ENCODE assay signal across 8 mouse cellular contexts in the genomic region with DNA sequence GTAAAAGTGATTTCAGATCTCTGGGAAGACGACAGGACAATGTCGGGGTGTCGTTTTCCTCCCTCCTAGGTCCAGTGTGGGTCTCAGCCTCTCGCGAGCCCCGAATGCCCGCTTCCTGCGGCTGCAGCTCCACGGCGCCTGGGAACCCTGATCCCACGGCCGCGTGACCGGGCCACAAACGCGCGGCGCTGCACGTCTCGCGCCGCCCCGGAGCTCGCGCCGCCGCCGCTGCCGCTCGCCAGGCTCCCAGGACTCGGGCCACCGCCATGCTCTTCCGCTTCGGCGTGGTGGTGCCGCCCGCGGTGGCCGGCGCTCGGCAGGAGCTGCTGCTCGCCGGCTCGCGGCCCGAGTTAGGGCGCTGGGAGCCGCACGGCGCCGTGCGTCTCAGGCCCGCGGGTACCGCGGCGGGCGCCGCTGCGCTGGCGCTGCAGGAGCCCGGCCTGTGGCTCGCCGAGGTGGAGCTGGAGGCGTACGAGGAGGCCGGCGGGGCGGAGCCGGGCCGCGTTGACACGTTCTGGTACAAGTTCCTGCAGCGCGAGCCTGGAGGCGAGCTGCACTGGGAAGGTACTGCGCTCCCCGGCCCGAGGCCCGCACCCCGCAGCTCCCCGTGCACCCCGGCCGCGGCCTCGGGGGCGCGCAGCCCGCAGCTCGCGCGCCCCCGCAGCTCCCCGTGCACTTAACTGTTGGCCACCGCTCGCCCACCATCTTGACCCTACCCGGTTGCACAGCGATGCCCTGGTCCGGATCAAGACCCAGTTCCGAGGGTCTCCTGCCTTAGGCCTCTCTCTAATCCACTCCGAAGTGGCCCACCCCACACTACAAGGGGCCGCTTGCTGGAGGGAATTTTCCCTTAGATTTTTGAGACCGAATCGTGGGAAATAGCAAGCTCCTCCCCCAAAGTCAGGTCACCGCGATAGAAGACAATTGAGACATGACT. TPM values are rescaled to one million over a fixed set of nuclear protein-coding genes. Genes with fewer than 3 reads are reported as not detected.
DNase-seq lines count a peak whose midpoint lies in the region; ATAC-seq lines count a peak whose summit lies in the region.

TSS of gene Epm2a (plus strand) at position 200 of the 937 bp plus-strand sequence.

- H3K27ac ChIP-seq in hindbrain, embryonic 13.5 days, result peak within 1 kb of the TSS; percentile 98

- under 1% methylated on average over 82 of the region's 106 CpGs for WGBS in hindbrain, embryonic 13.5 days

- peak within 1 kb of the TSS; percentile 70 for H3K4me3 ChIP-seq in hindbrain, embryonic 13.5 days

- H3K4me2 ChIP-seq in hindbrain, embryonic 13.5 days, result peak within 1 kb of the TSS; percentile 69

- DNase-seq in NIH3T3 (ENCODE audit: low read depth), result peak; percentile 91
- DNase-seq in cerebellum, postnatal 14 days, result peak; percentile 72 to 81
- DNase-seq in frontal cortex, postnatal 14 days (ENCODE audit: low spot score in 2 of 2), result peak; percentile 54 to 61
- peak; percentile 61 to 73 for DNase-seq in layer of hippocampus, postnatal 25 days (ENCODE audit: extremely low spot score in 1 of 2, low spot score in 1 of 2)
- peak; percentile 86 for DNase-seq in lung, postnatal 25 days (ENCODE audit: low spot score)
- DNase-seq in retina, adult 2 months (ENCODE audit: low read depth, low spot score), result peak; percentile 42
- peak; percentile 70 for DNase-seq in thymus, postnatal 25 days

- peak within 1 kb of the TSS; percentile 92 for H3K9ac ChIP-seq in hindbrain, embryonic 13.5 days

- ATAC-seq in hindbrain, embryonic 13.5 days (ENCODE audit: low FRiP score), result peak; percentile 98

- H3K36me3 ChIP-seq in hindbrain, embryonic 13.5 days, result no peaks in the 10 kb centered on the region

- peaks cover 12% of the 10 kb centered on the region; the same call in 1 of the 2 replicates for H3K4me1 ChIP-seq in hindbrain, embryonic 13.5 days (replicated peaks)

- H3K9me3 ChIP-seq in hindbrain, embryonic 13.5 days, result peaks cover 8% of the 10 kb centered on the region; the same call in 1 of the 2 replicates

- H3K27me3 ChIP-seq in hindbrain, embryonic 13.5 days, result no peaks in the 10 kb centered on the region

RNA-seq across cellular contexts. Expression of gene Epm2a, which starts in this region (rescaled TPM):
- 0.74 and 1.3 TPM in 2 replicates for polyA plus RNA-seq in hindbrain, embryonic 13.5 days (2015; fragmentation: Nextera tagmentation; extraction: Ambion mirVana)
- total RNA-seq in layer of hippocampus, postnatal 25 days (2021), result 10 to 100 TPM; 28.2 to 28.8 TPM

Comparison
In these comparisons a context has a peak if more than half of its experiments do, and no peak if none do; other contexts are left out.
1. Peak in every context shown above with its lines: DNase-seq, ATAC-seq, H3K4me3 ChIP-seq and H3K27ac ChIP-seq.